Mouse (Mus musculus) midbrain, embryonic 16.5 days (tissue): ENCODE measurements at regions not wholly inside any gene's neighbourhood (a gene's known extent, or its start where the extent isn't known, plus 50 kb on each side); places are given as distances from the start of the nearest gene placed in this dataset.

ENCODE experiments used
- ATAC-seq: fragments of 200-750 bp; cut with Nextera tagmentation; 2 replicates; pipeline ENCODE4 v1.8.0; 2017; ENCODE audit warnings: moderate TSS enrichment
- H3K27ac ChIP-seq: fragments of 300-500 bp; sonication (generic); 2 replicates; pipeline ENCODE4 v1.5.1; 2014; ENCODE audit warnings: mild to moderate bottlenecking, low read length, mixed read lengths
- H3K27me3 ChIP-seq: fragments of 300-500 bp; sonication (generic); 2 replicates; pipeline ENCODE4 v1.6.1; 2014; ENCODE audit warnings: low read depth, low read length, mixed read lengths; ENCODE audit not compliant: control insufficient read depth, insufficient read depth
- H3K36me3 ChIP-seq: fragments of 300-500 bp; sonication (generic); 2 replicates; pipeline ENCODE4 v1.6.1; 2014; ENCODE audit warnings: mild to moderate bottlenecking, low read length, moderate library complexity, mixed read lengths; ENCODE audit not compliant: control insufficient read depth, insufficient read depth
- H3K4me1 ChIP-seq: fragments of 300-500 bp; sonication (generic); 2 replicates; pipeline ENCODE4 v1.6.1; 2014; ENCODE audit warnings: mild to moderate bottlenecking, low read length, mixed read lengths; ENCODE audit not compliant: control insufficient read depth, insufficient read depth
- H3K4me2 ChIP-seq: fragments of 300-500 bp; sonication (generic); 2 replicates; pipeline ENCODE4 v1.6.1; 2014; ENCODE audit warnings: mild to moderate bottlenecking, low read length, mixed read lengths
- H3K4me3 ChIP-seq: fragments of 300-500 bp; sonication (generic); 2 replicates; pipeline ENCODE4 v1.5.1; 2014; ENCODE audit warnings: low read depth, mild to moderate bottlenecking, low read length, moderate library complexity, mixed read lengths
- H3K9ac ChIP-seq: fragments of 300-500 bp; sonication (generic); 2 replicates; pipeline ENCODE4 v1.6.1; 2014; ENCODE audit warnings: low read depth, low read length, mixed read lengths
- H3K9me3 ChIP-seq: fragments of 300-500 bp; sonication (generic); replicated peaks from 2 replicates; pipeline ENCODE4 v1.6.1; 2014; ENCODE audit warnings: mild to moderate bottlenecking, low read length, mixed read lengths; ENCODE audit not compliant: control insufficient read depth, poor library complexity, severe bottlenecking
- WGBS: fragments of 180-500 bp; shearing (Covaris S2); extraction: QIAGEN DNeasy Blood & Tissue Kit; methylation state at CpG from one replicate; pipeline ENCODE4 v1.1.7; 2014; 5-methylcytosine and 5-hydroxymethylcytosine counted together

GRCm38 (mm10) chr4:7429308-7429707 lies 809.5 kb downstream of the Car8 start:
- ATAC-seq = no peak
- Histone ChIP-seq H3K36me3 (no peaks in the 10 kb centered on the region), H3K9ac (no peak overlapping the region), H3K4me3 (no peak overlapping the region), H3K27me3 (no peaks in the 10 kb centered on the region), H3K4me2 (no peak overlapping the region), H3K27ac (no peak overlapping the region), H3K4me1 (no peaks in the 10 kb centered on the region), H3K9me3 (no peaks in the 10 kb centered on the region)
- WGBS = 89% methylated on average over 3 of the region's 3 CpGs

GRCm38 (mm10) chr4:7424081-7424480 lies 814.8 kb downstream of the Car8 start:
- no peak overlapping the region for H3K4me3 ChIP-seq
- no peak overlapping the region for H3K4me2 ChIP-seq
- no peak overlapping the region for H3K27ac ChIP-seq
- ATAC-seq = no peak
- H3K9me3 ChIP-seq = no peaks in the 10 kb centered on the region
- H3K4me1 ChIP-seq = no peaks in the 10 kb centered on the region
- H3K36me3 ChIP-seq = no peaks in the 10 kb centered on the region
- no peaks in the 10 kb centered on the region for H3K27me3 ChIP-seq
- no peak overlapping the region for H3K9ac ChIP-seq

- 72% methylated on average over 4 of the region's 4 CpGs for WGBS
- H3K9me3 ChIP-seq = no peaks in the 10 kb centered on the region
- ATAC-seq = no peak
- H3K4me3 ChIP-seq = no peak overlapping the region
- no peak overlapping the region for H3K27ac ChIP-seq
- H3K4me2 ChIP-seq = no peak overlapping the region
- no peaks in the 10 kb centered on the region for H3K4me1 ChIP-seq
- no peaks in the 10 kb centered on the region for H3K36me3 ChIP-seq
- H3K27me3 ChIP-seq = no peaks in the 10 kb centered on the region
- no peak overlapping the region for H3K9ac ChIP-seq
Observed at GRCm38 (mm10) chr4:7423204-7423603, 815.6 kb downstream of the Car8 start.

- no peak for ATAC-seq
- Histone ChIP-seq H3K4me1 (no peaks in the 10 kb centered on the region), H3K36me3 (no peaks in the 10 kb centered on the region), H3K9me3 (no peaks in the 10 kb centered on the region), H3K27ac (no peak overlapping the region), H3K4me2 (no peak overlapping the region), H3K9ac (no peak overlapping the region), H3K27me3 (no peaks in the 10 kb centered on the region), H3K4me3 (no peak overlapping the region)
- WGBS = 95% methylated on average over 3 of the region's 3 CpGs
Observed at GRCm38 (mm10) chr4:7422787-7423186, 816.1 kb downstream of the Car8 start.

GRCm38 (mm10) chr4:7414301-7414700 lies 824.5 kb downstream of the Car8 start:
- Histone ChIP-seq H3K4me1 (no peaks in the 10 kb centered on the region), H3K9ac (no peak overlapping the region), H3K4me2 (no peak overlapping the region), H3K4me3 (no peak overlapping the region), H3K9me3 (no peaks in the 10 kb centered on the region), H3K27ac (no peak overlapping the region), H3K36me3 (no peaks in the 10 kb centered on the region), H3K27me3 (no peaks in the 10 kb centered on the region)
- 82% methylated on average over 2 of the region's 2 CpGs for WGBS
- no peak for ATAC-seq

GRCm38 (mm10) chr4:7392696-7393095 lies 846.1 kb downstream of the Car8 start:
- 31% methylated on average over 1 of the region's 1 CpGs for WGBS
- no peak overlapping the region for H3K9ac ChIP-seq
- H3K27me3 ChIP-seq = no peaks in the 10 kb centered on the region
- no peaks in the 10 kb centered on the region for H3K36me3 ChIP-seq
- H3K9me3 ChIP-seq = no peaks in the 10 kb centered on the region
- H3K4me1 ChIP-seq = no peaks in the 10 kb centered on the region
- H3K27ac ChIP-seq = no peak overlapping the region
- H3K4me2 ChIP-seq = no peak overlapping the region
- H3K4me3 ChIP-seq = no peak overlapping the region
- no peak for ATAC-seq

GRCm38 (mm10) chr4:7391596-7391995 lies 847.2 kb downstream of the Car8 start:
- H3K27me3 ChIP-seq = no peaks in the 10 kb centered on the region
- no peak overlapping the region for H3K27ac ChIP-seq
- 84% methylated on average over 7 of the region's 7 CpGs for WGBS
- no peak overlapping the region for H3K4me2 ChIP-seq
- no peak overlapping the region for H3K4me3 ChIP-seq
- no peaks in the 10 kb centered on the region for H3K9me3 ChIP-seq
- no peak overlapping the region for H3K9ac ChIP-seq
- ATAC-seq = no peak
- H3K36me3 ChIP-seq = no peaks in the 10 kb centered on the region
- H3K4me1 ChIP-seq = no peaks in the 10 kb centered on the region

- ATAC-seq = no peak
- Histone ChIP-seq H3K36me3 (no peaks in the 10 kb centered on the region), H3K9me3 (no peaks in the 10 kb centered on the region), H3K4me1 (no peaks in the 10 kb centered on the region), H3K4me3 (no peak overlapping the region), H3K4me2 (no peak overlapping the region), H3K27ac (no peak overlapping the region), H3K9ac (no peak overlapping the region), H3K27me3 (no peaks in the 10 kb centered on the region)
Observed at GRCm38 (mm10) chr4:7385069-7385468, 853.8 kb downstream of the Car8 start.

GRCm38 (mm10) chr4:7379996-7380395 lies 858.8 kb downstream of the Car8 start:
- no peaks in the 10 kb centered on the region for H3K4me1 ChIP-seq
- 74% methylated on average over 2 of the region's 2 CpGs for WGBS

More at GRCm38 (mm10) chr4:7379996-7380395, 858.8 kb downstream of the Car8 start:
- H3K27ac ChIP-seq = no peak overlapping the region
- no peaks in the 10 kb centered on the region for H3K9me3 ChIP-seq
- no peaks in the 10 kb centered on the region for H3K36me3 ChIP-seq
- no peaks in the 10 kb centered on the region for H3K27me3 ChIP-seq
- no peak overlapping the region for H3K4me3 ChIP-seq
- ATAC-seq = no peak
- H3K4me2 ChIP-seq = no peak overlapping the region
- no peak overlapping the region for H3K9ac ChIP-seq
